8 mouse cellular contexts compared by ENCODE assay signal in the genomic region with DNA sequence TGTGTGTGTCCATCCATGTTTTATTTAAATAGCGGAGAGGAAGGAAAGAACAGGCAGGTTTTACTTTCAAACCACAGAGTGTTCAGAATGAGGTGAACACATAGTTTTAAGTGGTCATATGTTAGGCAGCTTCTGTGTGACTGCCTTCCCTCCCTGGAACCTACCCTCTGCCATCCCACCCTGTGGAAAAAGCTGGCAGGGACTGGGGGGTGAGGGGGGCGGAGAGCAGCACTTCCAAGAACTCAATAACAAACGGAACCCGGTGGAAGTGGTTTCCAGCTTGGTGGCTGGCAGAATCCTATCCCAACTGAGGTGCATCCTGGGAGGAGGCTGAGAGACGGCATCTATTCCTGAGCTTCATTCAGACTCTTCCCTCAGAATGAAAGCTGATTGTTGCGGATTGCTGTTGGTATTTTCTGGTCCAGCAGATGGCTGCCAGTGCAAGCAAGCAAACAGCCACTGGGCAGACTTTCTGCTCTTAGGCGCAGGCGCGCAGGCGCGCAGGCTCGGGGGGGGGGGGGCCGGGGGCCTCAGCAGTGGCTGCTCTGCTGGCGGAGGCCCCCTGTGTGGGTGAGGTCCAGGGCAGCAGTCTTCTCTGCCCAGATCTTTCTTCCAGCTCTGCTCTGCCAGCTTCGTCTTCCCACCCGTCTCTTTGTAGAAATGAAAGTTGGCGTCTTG. TPM values are rescaled to one million over a fixed set of nuclear protein-coding genes. Genes with fewer than 3 reads are reported as not detected.
DNase-seq lines count a peak whose midpoint lies in the region; ATAC-seq and TF ChIP-seq lines count a peak whose summit lies in the region.

No protein-coding gene starts in this region.

- TF ChIP-seq POLR2A in lung, adult 2 months (IDR thresholded peaks at IDR 0.05; ENCODE audit: borderline replicate concordance, extremely low read depth, low read depth, low read length): 0 out of 2 replicates have a peak, but pooled peaks have one; percentile 13

- 27% methylated on average over 17 of the region's 17 CpGs for WGBS in lung, adult 2 months
- 39% methylated on average over 17 of the region's 17 CpGs for WGBS in heart, embryonic 15.5 days
- 27% methylated on average over 17 of the region's 17 CpGs for WGBS in liver, embryonic 14.5 days (ENCODE audit: insufficient replicate concordance)
- 42% methylated on average over 17 of the region's 17 CpGs for WGBS in neural tube, embryonic 11.5 days

- peak overlapping the region; percentile 59 for H3K4me3 ChIP-seq in lung, adult 2 months (replicated peaks; ENCODE audit: extremely low read depth, low read depth, low read length)
- peak overlapping the region; percentile 35 for H3K4me3 ChIP-seq in heart, embryonic 15.5 days
- peak overlapping the region; percentile 52 to 78 for H3K4me3 ChIP-seq in liver, embryonic 14.5 days (ENCODE audit: insufficient read depth in 1 of 2, low read depth in 2 of 2, low read length in 2 of 2)
- no peak overlapping the region for H3K4me3 ChIP-seq in neural tube, embryonic 11.5 days (ENCODE audit: low read depth, low read length)

- TF ChIP-seq EP300 in liver, embryonic 14.5 days (IDR thresholded peaks at IDR 0.05; ENCODE audit: low read depth): no peak

- no peaks in the 10 kb centered on the region for H3K9me3 ChIP-seq in heart, embryonic 15.5 days (replicated peaks)
- no peaks in the 10 kb centered on the region for H3K9me3 ChIP-seq in liver, embryonic 14.5 days (ENCODE audit: control insufficient read depth, low read length)
- no peaks in the 10 kb centered on the region for H3K9me3 ChIP-seq in neural tube, embryonic 11.5 days (ENCODE audit: control insufficient read depth, low read length)

- no peaks in the 10 kb centered on the region for H3K4me1 ChIP-seq in lung, adult 2 months (ENCODE audit: control insufficient read depth, insufficient read depth, low read length)
- H3K4me1 ChIP-seq in heart, embryonic 15.5 days (replicated peaks): peaks cover 53% of the 10 kb centered on the region
- H3K4me1 ChIP-seq in liver, embryonic 14.5 days (replicated peaks; ENCODE audit: control insufficient read depth in 2 of 2, insufficient read depth in 2 of 2, low read length in 1 of 2): peaks cover 38 to 60% of the 10 kb centered on the region in 2 experiments
- no peaks in the 10 kb centered on the region for H3K4me1 ChIP-seq in neural tube, embryonic 11.5 days (ENCODE audit: control insufficient read depth, insufficient read depth, low read length)

- peaks cover 33% of the 10 kb centered on the region; the same call in 1 of the 2 replicates for H3K36me3 ChIP-seq in heart, embryonic 15.5 days
- H3K36me3 ChIP-seq in liver, embryonic 14.5 days (replicated peaks; ENCODE audit: control insufficient read depth, insufficient read depth, low read depth): peaks cover 19% of the 10 kb centered on the region
- no peaks in the 10 kb centered on the region for H3K36me3 ChIP-seq in neural tube, embryonic 11.5 days (ENCODE audit: control insufficient read depth, insufficient read depth, low read length)

- 0 out of 2 replicates have a peak, but pooled peaks have one; percentile 32 for ATAC-seq in heart, embryonic 15.5 days (replicated peaks; ENCODE audit: insufficient number of reproducible peaks, insufficient read depth, low FRiP score, low read depth)
- no peak for ATAC-seq in liver, embryonic 14.5 days (ENCODE audit: insufficient read depth)
- peak; percentile 81 for ATAC-seq in neural tube, embryonic 11.5 days (ENCODE audit: insufficient read depth, low FRiP score, low TSS enrichment)

- peak; percentile 24; the same call in 1 of the 2 replicates for TF ChIP-seq CTCF in lung, adult 2 months (IDR thresholded peaks at IDR 0.05; ENCODE audit: insufficient read depth, low read length)
- TF ChIP-seq CTCF in liver, embryonic 14.5 days (IDR thresholded peaks at IDR 0.05; ENCODE audit: low read depth): peak; percentile 50

- DNase-seq in lung, adult 2 months: peak; percentile 20
- no peak for DNase-seq in lung, adult 18-20 months
- DNase-seq in embryo, embryonic 10.5 days (ENCODE audit: low spot score): peak; percentile 67
- DNase-seq in kidney, postnatal 25 days: peak; percentile 50 to 77
- DNase-seq in liver, embryonic 14.5 days (ENCODE audit: low read depth in 3 of 3, low spot score in 3 of 3): no peak
- DNase-seq in neural tube, embryonic 11.5 days (ENCODE audit: low spot score): peak; percentile 68
- DNase-seq in testis, postnatal 10 days (ENCODE audit: low spot score): no peak

- H3K27ac ChIP-seq in heart, embryonic 15.5 days: peak overlapping the region; percentile 47
- H3K27ac ChIP-seq in liver, embryonic 14.5 days: peak overlapping the region; percentile 23
- H3K27ac ChIP-seq in neural tube, embryonic 11.5 days (ENCODE audit: low read depth, low read length): no peak overlapping the region

- H3K9ac ChIP-seq in heart, embryonic 15.5 days: peak overlapping the region; percentile 18; the same call in 1 of the 2 replicates
- peak overlapping the region; percentile 58 for H3K9ac ChIP-seq in liver, embryonic 14.5 days (replicated peaks)
- H3K9ac ChIP-seq in neural tube, embryonic 11.5 days (ENCODE audit: low read length): 0 out of 2 replicates have a peak overlapping the region, but pooled peaks have one; percentile 12

- H3K27me3 ChIP-seq in heart, embryonic 15.5 days: no peaks in the 10 kb centered on the region
- no peaks in the 10 kb centered on the region for H3K27me3 ChIP-seq in liver, embryonic 14.5 days (ENCODE audit: control insufficient read depth, insufficient read depth, low read length)
- H3K27me3 ChIP-seq in neural tube, embryonic 11.5 days (ENCODE audit: control insufficient read depth, insufficient read depth, low read length): no peaks in the 10 kb centered on the region

- H3K4me2 ChIP-seq in heart, embryonic 15.5 days: peak overlapping the region; percentile 55
- peak overlapping the region; percentile 87 for H3K4me2 ChIP-seq in liver, embryonic 14.5 days (ENCODE audit: low read depth)
- H3K4me2 ChIP-seq in neural tube, embryonic 11.5 days (ENCODE audit: low read depth): peak overlapping the region; percentile 13

RNA-seq across cellular contexts. Expression of gene Popdc2, which starts 14.3 kb away (rescaled TPM):
- 20.4 and 30.9 TPM in 2 replicates for polyA plus RNA-seq in lung, adult 2 months (2012; rRNA removed)
- polyA plus RNA-seq in heart, embryonic 15.5 days (2015; fragmentation: Nextera tagmentation; extraction: Ambion mirVana): 327 and 350 TPM in 2 replicates
- polyA plus RNA-seq in liver, embryonic 14.5 days (2012; rRNA removed): 23.2 and 28.6 TPM in 2 replicates
- polyA plus RNA-seq in liver, embryonic 14.5 days (2014; fragmentation: Nextera tagmentation; extraction: Ambion mirVana): 23.4 and 24.5 TPM in 2 replicates
- polyA plus RNA-seq in neural tube, embryonic 11.5 days (2014; fragmentation: Nextera tagmentation; extraction: Ambion mirVana): 1.2 and 1.3 TPM in 2 replicates

RNA-seq across cellular contexts. Expression of gene Gm21987, which starts 29.5 kb away (rescaled TPM):
- not detected in 2 replicates for polyA plus RNA-seq in lung, adult 2 months (2012; rRNA removed)
- polyA plus RNA-seq in heart, embryonic 15.5 days (2015; fragmentation: Nextera tagmentation; extraction: Ambion mirVana): 3.2 and 4.1 TPM in 2 replicates
- not detected in 2 replicates for polyA plus RNA-seq in liver, embryonic 14.5 days (2012; rRNA removed)
- polyA plus RNA-seq in liver, embryonic 14.5 days (2014; fragmentation: Nextera tagmentation; extraction: Ambion mirVana): not detected in 2 replicates
- polyA plus RNA-seq in neural tube, embryonic 11.5 days (2014; fragmentation: Nextera tagmentation; extraction: Ambion mirVana): not detected in 2 replicates

RNA-seq across cellular contexts. Expression of gene Cox17, which starts 29.5 kb away (rescaled TPM):
- polyA plus RNA-seq in lung, adult 2 months (2012; rRNA removed): 63.2 and 64.6 TPM in 2 replicates
- 224 and 350 TPM in 2 replicates for polyA plus RNA-seq in heart, embryonic 15.5 days (2015; fragmentation: Nextera tagmentation; extraction: Ambion mirVana)
- 124 and 227 TPM in 2 replicates for polyA plus RNA-seq in liver, embryonic 14.5 days (2012; rRNA removed)
- polyA plus RNA-seq in liver, embryonic 14.5 days (2014; fragmentation: Nextera tagmentation; extraction: Ambion mirVana): 351 and 369 TPM in 2 replicates
- 113 and 118 TPM in 2 replicates for polyA plus RNA-seq in neural tube, embryonic 11.5 days (2014; fragmentation: Nextera tagmentation; extraction: Ambion mirVana)

RNA-seq across cellular contexts. Expression of gene Maats1, which starts 34.4 kb away (rescaled TPM):
- polyA plus RNA-seq in lung, adult 2 months (2012; rRNA removed): 1.7 and 2.5 TPM in 2 replicates
- 0.10 and 0.13 TPM in 2 replicates for polyA plus RNA-seq in heart, embryonic 15.5 days (2015; fragmentation: Nextera tagmentation; extraction: Ambion mirVana)
- 0.01 TPM in 1 of 2 replicates, not detected in the other for polyA plus RNA-seq in liver, embryonic 14.5 days (2012; rRNA removed)
- polyA plus RNA-seq in liver, embryonic 14.5 days (2014; fragmentation: Nextera tagmentation; extraction: Ambion mirVana): not detected in 2 replicates
- polyA plus RNA-seq in neural tube, embryonic 11.5 days (2014; fragmentation: Nextera tagmentation; extraction: Ambion mirVana): 0.19 and 0.27 TPM in 2 replicates

RNA-seq across cellular contexts. Expression of gene Pla1a, which starts 56.6 kb away (rescaled TPM):
- polyA plus RNA-seq in lung, adult 2 months (2012; rRNA removed): 1.6 and 2.0 TPM in 2 replicates
- polyA plus RNA-seq in heart, embryonic 15.5 days (2015; fragmentation: Nextera tagmentation; extraction: Ambion mirVana): 2.0 and 2.8 TPM in 2 replicates
- polyA plus RNA-seq in liver, embryonic 14.5 days (2012; rRNA removed): 13.8 and 15.0 TPM in 2 replicates
- polyA plus RNA-seq in liver, embryonic 14.5 days (2014; fragmentation: Nextera tagmentation; extraction: Ambion mirVana): 15.5 and 18.9 TPM in 2 replicates
- polyA plus RNA-seq in neural tube, embryonic 11.5 days (2014; fragmentation: Nextera tagmentation; extraction: Ambion mirVana): 0.20 and 0.23 TPM in 2 replicates

Comparison
In these comparisons a context has a peak if more than half of its experiments do, and no peak if none do; other contexts are left out.
1. DNase-seq: peak in lung, adult 2 months (single experiment), embryo, embryonic 10.5 days (single experiment), kidney, postnatal 25 days (2 of 2) and neural tube, embryonic 11.5 days (single experiment); none in lung, adult 18-20 months (0 of 2), liver, embryonic 14.5 days (0 of 3) and testis, postnatal 10 days (single experiment).
2. H3K4me2 ChIP-seq: peak in every context shown above with its lines; median percentile 87 in liver, embryonic 14.5 days; 55 in heart, embryonic 15.5 days; 13 in neural tube, embryonic 11.5 days.
3. Peak in every context shown above with its lines, with median percentiles within 50 percentile points of each other: H3K9ac ChIP-seq.